Mouse (Mus musculus) heart, postnatal 0 days (tissue): ENCODE measurements at regions not wholly inside any gene's neighbourhood (a gene's known extent, or its start where the extent isn't known, plus 50 kb on each side); places are given as distances from the start of the nearest gene placed in this dataset.

Source experiments
- ATAC-seq: fragments of 200-750 bp; cut with Nextera tagmentation; 2 replicates; pipeline ENCODE4 v1.8.0; 2017; ENCODE audit warnings: low read depth, moderate number of reproducible peaks, moderate library complexity; ENCODE audit not compliant: insufficient read depth
- DNase-seq: peaks from one replicate; pipeline ENCODE4 v3.0.0-alpha.2; 2016; ENCODE audit warnings: low spot score
- H3K27ac ChIP-seq: fragments of 300-500 bp; sonication (generic); 2 replicates; pipeline ENCODE4 v1.5.1; 2014; ENCODE audit warnings: low read depth, mild to moderate bottlenecking
- H3K27me3 ChIP-seq: fragments of 300-500 bp; sonication (generic); 2 replicates; pipeline ENCODE4 v1.6.1; 2014; ENCODE audit warnings: low read length, mixed read lengths; ENCODE audit not compliant: control insufficient read depth, insufficient read depth
- H3K36me3 ChIP-seq: fragments of 300-500 bp; sonication (generic); replicated peaks from 2 replicates; pipeline ENCODE4 v1.6.1; 2014; ENCODE audit warnings: low read length, mixed read lengths; ENCODE audit not compliant: control insufficient read depth, insufficient read depth
- H3K4me1 ChIP-seq: fragments of 300-500 bp; sonication (generic); 2 replicates; pipeline ENCODE4 v1.6.1; 2014; ENCODE audit warnings: antibody characterized with exemption; ENCODE audit not compliant: control insufficient read depth, insufficient read depth
- H3K4me2 ChIP-seq: fragments of 300-500 bp; sonication (generic); 2 replicates; pipeline ENCODE4 v1.6.1; 2014; ENCODE audit warnings: low read depth, mild to moderate bottlenecking, low read length, moderate library complexity
- H3K4me3 ChIP-seq: fragments of 300-500 bp; sonication (generic); 2 replicates; pipeline ENCODE4 v1.5.1; 2014; ENCODE audit warnings: low read depth, low read length
- H3K9ac ChIP-seq: fragments of 300-500 bp; sonication (generic); replicated peaks from 2 replicates; pipeline ENCODE4 v1.6.1; 2014; ENCODE audit warnings: low read depth, low read length, mixed read lengths
- H3K9me3 ChIP-seq: fragments of 300-500 bp; sonication (generic); replicated peaks from 2 replicates; pipeline ENCODE4 v1.6.1; 2016; ENCODE audit warnings: low read length; ENCODE audit not compliant: control insufficient read depth
- CTCF ChIP-seq: IDR thresholded peaks from 2 replicates; pipeline ENCODE4 v1.5.1; 2016; ENCODE audit warnings: antibody characterized with exemption, control low read depth, low read depth
- EP300 ChIP-seq: IDR thresholded peaks from 2 replicates; pipeline ENCODE4 v1.6.1; 2016; ENCODE audit warnings: antibody characterized with exemption, low read depth
- WGBS: fragments of 180-500 bp; shearing (Covaris S2); extraction: QIAGEN DNeasy Blood & Tissue Kit; methylation state at CpG from one replicate; pipeline ENCODE4 v1.1.7; 2014; 5-methylcytosine and 5-hydroxymethylcytosine counted together

- Histone ChIP-seq H3K4me3 (no peak overlapping the region), H3K36me3 (no peaks in the 10 kb centered on the region), H3K9me3 (no peaks in the 10 kb centered on the region), H3K4me1 (peaks cover 6% of the 10 kb centered on the region; the same call in 1 of the 2 replicates), H3K27ac (no peak overlapping the region), H3K9ac (no peak overlapping the region), H3K4me2 (no peak overlapping the region), H3K27me3 (no peaks in the 10 kb centered on the region)
- 59% methylated on average over 5 of the region's 5 CpGs for WGBS
- TF ChIP-seq CTCF (no peak), EP300 (no peak)
- DNase-seq (no peak), ATAC-seq (no peak)
Observed at GRCm38 (mm10) chr6:39269706-39270105, 63.1 kb upstream of the Kdm7a start.

- WGBS = 20% methylated on average over 7 of the region's 8 CpGs
Observed at GRCm38 (mm10) chr6:39268647-39269428, 62.2 kb upstream of the Kdm7a start.

DNA sequence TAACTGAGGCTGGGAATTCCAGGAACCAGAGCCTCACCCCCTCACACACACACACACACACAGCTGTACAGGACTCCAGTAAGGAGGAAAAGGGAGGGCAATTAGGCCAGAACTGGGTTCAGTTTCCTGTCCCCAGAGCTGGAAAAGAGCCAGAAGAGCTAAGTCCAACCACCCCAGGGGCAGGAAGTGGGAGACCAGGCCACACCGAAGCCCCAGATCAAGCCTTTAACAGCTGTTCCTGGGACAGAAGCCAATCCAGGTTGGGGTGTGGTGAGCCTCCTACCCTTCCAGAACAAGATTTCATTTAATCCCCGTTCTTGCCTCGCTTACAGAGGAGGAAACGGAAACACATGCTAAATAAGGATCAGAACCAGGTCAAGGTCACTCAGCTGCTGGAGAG lies 58.1 kb upstream of the Kdm7a start:
- Histone ChIP-seq H3K27ac (peak overlapping the region; percentile 18; the same call in 1 of the 2 replicates), H3K4me2 (no peak overlapping the region), H3K27me3 (no peaks in the 10 kb centered on the region), H3K4me3 (no peak overlapping the region), H3K36me3 (no peaks in the 10 kb centered on the region), H3K9me3 (no peaks in the 10 kb centered on the region), H3K9ac (no peak overlapping the region), H3K4me1 (peaks cover 17% of the 10 kb centered on the region)
- WGBS = 44% methylated on average over 4 of the region's 4 CpGs
- peak; percentile 68 for ATAC-seq
- TF ChIP-seq CTCF = no peak
- peak; percentile 71; the same call in 1 of the 2 replicates for TF ChIP-seq EP300
- peak; percentile 79 for DNase-seq

More at GRCm38 (mm10) chr6:39268647-39269428, 62.2 kb upstream of the Kdm7a start:
- no peak for TF ChIP-seq CTCF
- no peak for TF ChIP-seq EP300
- Histone ChIP-seq H3K4me2 (no peak overlapping the region), H3K27ac (no peak overlapping the region), H3K36me3 (no peaks in the 10 kb centered on the region), H3K9ac (no peak overlapping the region), H3K4me3 (no peak overlapping the region), H3K9me3 (no peaks in the 10 kb centered on the region), H3K4me1 (peaks cover 14% of the 10 kb centered on the region), H3K27me3 (no peaks in the 10 kb centered on the region)
- ATAC-seq (no peak), DNase-seq (no peak)

- no peaks in the 10 kb centered on the region for H3K27me3 ChIP-seq
- peak; percentile 59 for ATAC-seq
- no peaks in the 10 kb centered on the region for H3K36me3 ChIP-seq
- 48% methylated on average over 8 of the region's 8 CpGs for WGBS
- no peak overlapping the region for H3K4me2 ChIP-seq
- DNase-seq = peak; percentile 43
- H3K27ac ChIP-seq = peak overlapping the region; percentile 18; the same call in 1 of the 2 replicates
- peaks cover 17% of the 10 kb centered on the region for H3K4me1 ChIP-seq
- H3K9me3 ChIP-seq = no peaks in the 10 kb centered on the region
- no peak overlapping the region for H3K4me3 ChIP-seq
- H3K9ac ChIP-seq = no peak overlapping the region
- no peak for TF ChIP-seq EP300
Observed at GRCm38 (mm10) chr6:39263615-39264014, 57.0 kb upstream of the Kdm7a start.

DNA sequence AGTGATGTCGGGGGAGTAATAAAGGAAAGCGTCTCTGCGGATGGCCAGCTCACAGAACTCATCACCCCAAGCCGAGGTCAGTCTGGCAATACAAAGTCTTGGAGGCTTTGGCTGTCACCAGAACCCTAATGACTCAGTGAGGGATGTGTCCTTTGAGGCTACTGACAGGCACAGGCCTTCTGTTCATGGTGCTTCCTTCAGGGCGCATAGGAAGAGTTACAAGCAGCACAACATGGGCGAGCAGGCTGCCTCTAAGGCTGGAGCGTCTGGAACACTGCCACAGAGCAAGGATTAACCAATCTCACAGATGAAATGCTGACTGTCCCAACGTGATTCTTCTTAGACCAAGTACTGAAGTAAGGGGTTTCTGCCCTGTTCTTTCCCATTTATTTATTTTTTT lies 55.4 kb upstream of the Kdm7a start:
- Histone ChIP-seq H3K9me3 (no peaks in the 10 kb centered on the region), H3K27ac (no peak overlapping the region), H3K36me3 (no peaks in the 10 kb centered on the region), H3K27me3 (no peaks in the 10 kb centered on the region), H3K4me3 (no peak overlapping the region), H3K4me1 (peaks cover 26% of the 10 kb centered on the region), H3K9ac (no peak overlapping the region), H3K4me2 (no peak overlapping the region)
- 61% methylated on average over 8 of the region's 8 CpGs for WGBS
- TF ChIP-seq EP300 = no peak
- no peak for TF ChIP-seq CTCF
- DNase-seq = no peak
- no peak for ATAC-seq

DNA sequence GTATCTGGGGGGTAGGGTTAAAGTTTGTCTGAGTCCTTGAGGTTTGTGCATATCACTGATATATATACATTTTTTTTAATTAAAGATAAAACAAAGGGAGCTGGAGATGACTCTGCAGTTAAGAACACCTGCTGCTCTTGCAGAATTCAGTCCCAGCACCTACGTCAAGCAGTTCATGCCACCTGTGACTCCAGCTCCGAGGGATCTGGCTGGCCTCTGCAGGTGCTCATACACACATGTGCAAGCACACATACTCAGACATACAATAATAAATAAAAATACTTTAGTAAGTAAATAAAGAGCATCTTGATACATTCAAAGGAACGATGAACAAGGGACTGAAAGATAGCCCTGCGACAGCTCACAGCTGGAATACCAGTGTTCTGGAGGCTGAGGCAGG lies 53.9 kb upstream of the Kdm7a start:
- Histone ChIP-seq H3K9me3 (no peaks in the 10 kb centered on the region), H3K4me3 (no peak overlapping the region), H3K27me3 (no peaks in the 10 kb centered on the region), H3K4me2 (no peak overlapping the region), H3K36me3 (no peaks in the 10 kb centered on the region), H3K4me1 (peaks cover 33% of the 10 kb centered on the region), H3K27ac (no peak overlapping the region), H3K9ac (no peak overlapping the region)
- 92% methylated on average over 4 of the region's 4 CpGs for WGBS
- no peak for DNase-seq
- TF ChIP-seq CTCF (no peak), EP300 (no peak)
- no peak for ATAC-seq
